Mouse (Mus musculus) stomach, embryonic 16.5 days (tissue): ENCODE results near the gene Calml4. TPM values are rescaled to one million over a fixed set of nuclear protein-coding genes. Genes with fewer than 3 reads are reported as not detected.
A peak's percentile ranks its signal among the peaks of the same experiment; 100 is the strongest.
"Not testable (repeated sequence)": the region's sequence is repeated elsewhere in the genome, so short reads cannot be mapped to it uniquely, and the experiment has no call there.

Source experiments
- ATAC-seq: fragments of 200-750 bp; cut with Nextera tagmentation; 2 replicates; pipeline ENCODE4 v1.8.0; 2017; ENCODE audit warnings: moderate number of reproducible peaks, moderate TSS enrichment; ENCODE audit not compliant: insufficient read depth, low FRiP score
- H3K27ac ChIP-seq: fragments of 300-500 bp; sonication (generic); 2 replicates; pipeline ENCODE4 v1.5.1; 2014; ENCODE audit warnings: low read length
- H3K27me3 ChIP-seq: fragments of 300-500 bp; sonication (generic); 2 replicates; pipeline ENCODE4 v1.6.1; 2014; ENCODE audit warnings: low read length, control low read depth, mixed read lengths; ENCODE audit not compliant: control insufficient read depth, insufficient read depth
- H3K36me3 ChIP-seq: fragments of 300-500 bp; sonication (generic); 2 replicates; pipeline ENCODE4 v1.6.1; 2014; ENCODE audit warnings: low read length; ENCODE audit not compliant: control insufficient read depth, insufficient read depth
- H3K4me1 ChIP-seq: fragments of 300-500 bp; sonication (generic); 2 replicates; pipeline ENCODE4 v1.6.1; 2014; ENCODE audit warnings: low read length, control low read depth, mixed read lengths; ENCODE audit not compliant: control insufficient read depth, insufficient read depth
- H3K4me2 ChIP-seq: fragments of 300-500 bp; sonication (generic); 2 replicates; pipeline ENCODE4 v1.6.1; 2014; ENCODE audit warnings: low read depth, low read length, mixed read lengths
- H3K4me3 ChIP-seq: fragments of 300-500 bp; sonication (generic); replicated peaks from 2 replicates; pipeline ENCODE4 v1.5.1; 2014; ENCODE audit warnings: mild to moderate bottlenecking, low read length
- H3K9ac ChIP-seq: fragments of 300-500 bp; sonication (generic); 2 replicates; pipeline ENCODE4 v1.6.1; 2014; ENCODE audit warnings: low read length
- H3K9me3 ChIP-seq: fragments of 300-500 bp; sonication (generic); replicated peaks from 2 replicates; pipeline ENCODE4 v1.6.1; 2016; ENCODE audit warnings: low read length, control low read depth; ENCODE audit not compliant: control insufficient read depth
- WGBS: fragments of 180-500 bp; shearing (Covaris S2); extraction: QIAGEN DNeasy Blood & Tissue Kit; methylation state at CpG from one replicate; pipeline ENCODE4 v1.1.7; 2014; 5-methylcytosine and 5-hydroxymethylcytosine counted together
- polyA plus RNA-seq: library from polyadenylated mRNA; unstranded; fragments of >200 nt; fragmentation: Nextera tagmentation; extraction: Ambion mirVana; gene quantifications from 2 replicates; pipeline ENCODE4 v1.2.1, GENCODE M21; 2015

The Calml4 gene
- polyA plus RNA-seq, 1 experiment from 2014 or later: 47.7 TPM

DNA sequence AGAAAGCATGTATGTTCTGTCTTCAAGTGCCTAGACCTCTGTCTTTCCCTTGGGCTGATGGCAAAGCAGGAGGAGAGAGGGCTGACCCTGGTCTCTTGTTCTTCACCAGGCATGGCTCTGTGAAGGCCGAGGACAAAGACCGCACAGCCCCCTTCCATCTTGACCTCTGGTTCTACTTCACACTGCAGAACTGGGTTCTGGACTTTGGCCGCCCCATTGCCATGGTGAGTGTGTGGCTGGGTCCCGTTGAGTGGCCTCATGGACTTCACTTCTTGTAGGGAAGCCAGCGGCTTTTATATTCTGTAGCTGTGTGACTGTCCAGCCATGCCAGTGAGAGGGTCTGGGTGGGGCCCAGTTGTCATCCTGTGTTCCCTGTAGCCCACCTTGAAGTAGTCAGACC lies 13.4 kb upstream of the Calml4 start:
- H3K9me3 ChIP-seq: no peaks in the 10 kb centered on the region
- no peaks in the 10 kb centered on the region for H3K36me3 ChIP-seq
- WGBS: 91% methylated on average over 5 of the region's 5 CpGs
- H3K4me3 ChIP-seq: no peak overlapping the region
- no peak overlapping the region for H3K9ac ChIP-seq
- H3K4me2 ChIP-seq: no peak overlapping the region
- no peak for ATAC-seq
- peaks cover 13% of the 10 kb centered on the region for H3K4me1 ChIP-seq
- H3K27me3 ChIP-seq: no peaks in the 10 kb centered on the region
- H3K27ac ChIP-seq: no peak overlapping the region

GRCm38 (mm10) chr9:62847694-62848093 lies 10.2 kb upstream of the Calml4 start:
- WGBS: 6% methylated on average over 3 of the region's 3 CpGs
- H3K9me3 ChIP-seq: no peaks in the 10 kb centered on the region
- H3K9ac ChIP-seq: 0 out of 2 replicates have a peak overlapping the region, but pooled peaks have one; percentile 34
- H3K4me2 ChIP-seq: no peak overlapping the region
- peak; percentile 65; the same call in 1 of the 2 replicates for ATAC-seq
- H3K4me3 ChIP-seq: no peak overlapping the region
- no peak overlapping the region for H3K27ac ChIP-seq
- no peaks in the 10 kb centered on the region; the same call in 1 of the 2 replicates for H3K36me3 ChIP-seq
- no peaks in the 10 kb centered on the region for H3K27me3 ChIP-seq
- H3K4me1 ChIP-seq: peaks cover 3% of the 10 kb centered on the region

DNA sequence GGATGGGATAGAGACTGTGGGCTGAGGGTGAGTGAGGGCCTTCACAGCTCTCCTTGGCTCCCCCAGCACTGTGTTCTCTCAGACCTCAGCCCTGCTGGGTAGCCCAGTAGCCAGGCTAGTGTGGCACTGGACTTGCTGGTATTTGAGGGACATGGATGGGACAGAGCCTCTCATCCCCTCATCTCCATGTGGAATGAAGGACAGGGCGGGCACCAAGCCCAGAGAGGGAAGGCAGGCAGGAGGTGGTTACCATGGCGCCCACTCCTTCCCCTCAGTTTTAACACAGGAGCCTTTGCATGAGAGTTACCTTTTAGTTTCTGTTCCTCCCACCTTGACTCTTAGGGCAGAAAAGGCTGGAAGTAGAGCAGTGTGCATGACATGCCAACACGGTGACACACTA lies 9.2 kb upstream of the Calml4 start:
- H3K27me3 ChIP-seq: no peaks in the 10 kb centered on the region
- no peaks in the 10 kb centered on the region; the same call in 1 of the 2 replicates for H3K36me3 ChIP-seq
- 93% methylated on average over 3 of the region's 3 CpGs for WGBS
- peaks cover 3% of the 10 kb centered on the region for H3K4me1 ChIP-seq
- no peak overlapping the region for H3K4me3 ChIP-seq
- H3K4me2 ChIP-seq: no peak overlapping the region
- no peak overlapping the region for H3K27ac ChIP-seq
- ATAC-seq: no peak
- no peaks in the 10 kb centered on the region for H3K9me3 ChIP-seq
- no peak overlapping the region for H3K9ac ChIP-seq

DNA sequence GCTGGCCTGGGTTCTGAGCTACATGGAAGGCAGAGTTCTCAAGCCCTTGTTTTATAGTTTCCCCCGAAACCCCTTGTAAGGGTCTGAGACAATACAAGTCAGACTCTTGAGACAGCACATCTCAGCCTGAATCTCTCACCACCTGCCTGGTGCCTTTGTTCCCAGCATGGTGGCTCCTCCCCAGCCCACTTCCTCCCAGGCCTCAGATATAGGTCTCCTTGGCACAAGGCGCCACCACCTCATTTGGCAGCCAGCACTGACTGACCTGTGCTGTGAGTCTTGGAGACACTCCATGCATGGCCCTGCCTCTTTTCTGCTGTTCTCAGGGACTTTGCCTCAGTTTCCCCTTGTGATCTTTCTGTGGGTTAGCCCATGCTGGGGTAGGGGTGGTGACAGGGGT lies 6.3 kb upstream of the Calml4 start:
- no peak overlapping the region for H3K4me3 ChIP-seq
- H3K4me2 ChIP-seq: no peak overlapping the region
- ATAC-seq: no peak
- H3K27ac ChIP-seq: no peak overlapping the region
- WGBS: 93% methylated on average over 2 of the region's 2 CpGs
- H3K9me3 ChIP-seq: no peaks in the 10 kb centered on the region
- no peaks in the 10 kb centered on the region for H3K27me3 ChIP-seq
- no peak overlapping the region for H3K9ac ChIP-seq
- H3K4me1 ChIP-seq: peaks cover 9% of the 10 kb centered on the region
- H3K36me3 ChIP-seq: no peaks in the 10 kb centered on the region; the same call in 1 of the 2 replicates

DNA sequence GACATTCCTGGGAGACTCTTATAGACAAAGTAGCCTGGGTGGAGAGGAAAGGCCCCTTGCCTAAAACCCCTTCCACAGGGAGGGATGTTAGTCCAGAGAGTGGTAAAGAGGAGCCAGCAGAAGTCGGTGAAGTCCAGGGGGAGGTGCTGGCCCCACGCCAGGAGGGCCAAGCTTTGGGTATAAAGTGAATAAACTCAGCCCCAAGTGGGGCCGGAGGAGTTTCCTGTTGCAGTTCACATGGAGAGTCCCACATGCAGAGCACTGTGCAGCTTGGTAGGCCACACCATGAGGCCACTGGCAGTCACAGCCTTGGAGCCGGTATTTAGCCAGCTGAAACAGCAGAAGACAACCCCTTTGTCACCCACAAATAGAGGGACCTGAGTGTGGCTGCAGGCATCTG lies 3.4 kb upstream of the Calml4 start:
- Histone ChIP-seq H3K4me1 (peaks cover 28% of the 10 kb centered on the region), H3K27ac (no peak overlapping the region; the same call in 1 of the 2 replicates), H3K4me3 (no peak overlapping the region)

GRCm38 (mm10) chr9:62857216-62857615 lies 664 bp upstream of the Calml4 start:
- peak; percentile 43 for ATAC-seq
- 55% methylated on average over 9 of the region's 9 CpGs for WGBS
- H3K4me3 ChIP-seq: peak overlapping the region; percentile 38; the same call in 1 of the 2 replicates
- H3K27me3 ChIP-seq: no peaks in the 10 kb centered on the region
- H3K4me2 ChIP-seq: peak overlapping the region; percentile 54
- H3K9me3 ChIP-seq: no peaks in the 10 kb centered on the region
- peak overlapping the region; percentile 65 for H3K9ac ChIP-seq
- peaks cover 37% of the 10 kb centered on the region for H3K4me1 ChIP-seq
- no peaks in the 10 kb centered on the region for H3K36me3 ChIP-seq
- H3K27ac ChIP-seq: peak overlapping the region; percentile 84

More for the DNA sequence above, 3.4 kb upstream of the Calml4 start:
- WGBS: 37% methylated on average over 4 of the region's 4 CpGs
- Histone ChIP-seq H3K9me3 (no peaks in the 10 kb centered on the region), H3K9ac (peak overlapping the region; percentile 29), H3K27me3 (no peaks in the 10 kb centered on the region), H3K4me2 (no peak overlapping the region), H3K36me3 (no peaks in the 10 kb centered on the region; the same call in 1 of the 2 replicates)
- ATAC-seq: no peak

DNA sequence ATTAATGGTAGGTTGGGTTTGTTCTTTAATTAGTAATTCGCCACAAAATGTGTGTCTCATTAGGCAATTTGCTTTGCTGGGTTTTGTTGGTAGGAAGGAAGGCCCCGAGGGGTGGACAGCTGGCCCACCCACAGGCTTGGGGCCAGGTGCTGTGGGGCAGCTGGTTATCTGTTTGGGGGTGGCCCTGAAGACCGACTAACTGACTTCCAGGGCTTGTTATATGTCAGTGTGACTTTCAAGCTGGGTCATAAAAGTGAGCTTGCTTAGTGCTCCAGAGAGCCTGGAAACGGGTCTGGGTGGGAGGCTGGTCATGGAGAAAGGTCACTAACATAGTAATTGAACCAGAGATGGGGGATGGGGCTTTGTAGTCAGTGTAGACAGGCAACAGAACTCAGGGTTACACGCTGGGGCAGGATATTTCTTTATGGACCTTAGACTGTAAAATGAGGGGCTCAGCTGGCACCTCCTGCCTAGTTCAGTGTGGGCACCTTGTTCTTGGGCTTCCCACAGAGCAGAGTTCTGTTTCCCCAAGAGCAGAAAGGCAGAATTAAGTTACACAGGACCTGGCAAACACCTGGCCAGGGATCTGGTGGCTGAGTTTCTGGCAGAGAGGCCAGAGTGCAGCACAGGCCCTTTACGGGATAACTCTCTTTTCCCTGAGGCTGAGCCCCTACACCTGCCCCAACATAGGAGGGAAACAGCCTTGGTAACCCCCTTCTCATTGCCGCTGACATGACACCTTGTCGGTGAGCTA lies 563 bp downstream of the Calml4 start:
- H3K4me3 ChIP-seq: peak overlapping the region; percentile 38
- H3K4me2 ChIP-seq: peak overlapping the region; percentile 54
- H3K27ac ChIP-seq: peak overlapping the region; percentile 84
- no peaks in the 10 kb centered on the region for H3K27me3 ChIP-seq
- no peak for ATAC-seq
- 47% methylated on average over 8 of the region's 8 CpGs for WGBS
- peaks cover 37% of the 10 kb centered on the region for H3K4me1 ChIP-seq
- H3K9ac ChIP-seq: peak overlapping the region; percentile 65
- no peaks in the 10 kb centered on the region for H3K9me3 ChIP-seq
- H3K36me3 ChIP-seq: no peaks in the 10 kb centered on the region

DNA sequence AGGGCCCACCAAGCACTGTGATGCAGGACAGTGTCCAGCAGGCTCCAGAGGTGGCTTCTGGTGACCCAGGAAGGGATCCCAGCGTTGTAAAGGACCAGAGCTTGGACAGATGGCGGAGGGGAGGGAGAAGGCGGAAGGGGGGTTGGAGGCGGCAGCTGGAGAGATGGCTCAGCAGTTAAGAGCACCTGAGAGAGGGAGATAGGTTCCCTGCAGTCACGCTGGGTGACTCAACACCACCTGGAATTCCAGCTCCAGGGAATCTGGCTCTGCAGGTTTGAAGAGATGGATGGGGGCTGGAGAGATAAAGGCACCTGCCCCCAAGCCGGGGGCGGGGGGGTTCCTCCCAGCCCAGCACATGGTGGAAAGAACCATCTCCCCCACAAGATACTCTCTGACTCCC lies 2.2 kb downstream of the Calml4 start:
- H3K4me2 ChIP-seq, H3K4me3 ChIP-seq, H3K36me3 ChIP-seq, H3K27ac ChIP-seq, H3K27me3 ChIP-seq, H3K9me3 ChIP-seq, ATAC-seq, H3K9ac ChIP-seq: not testable (repeated sequence)
- peaks cover 31% of the 10 kb centered on the region for H3K4me1 ChIP-seq
- WGBS: 55% methylated on average over 6 of the region's 7 CpGs

DNA sequence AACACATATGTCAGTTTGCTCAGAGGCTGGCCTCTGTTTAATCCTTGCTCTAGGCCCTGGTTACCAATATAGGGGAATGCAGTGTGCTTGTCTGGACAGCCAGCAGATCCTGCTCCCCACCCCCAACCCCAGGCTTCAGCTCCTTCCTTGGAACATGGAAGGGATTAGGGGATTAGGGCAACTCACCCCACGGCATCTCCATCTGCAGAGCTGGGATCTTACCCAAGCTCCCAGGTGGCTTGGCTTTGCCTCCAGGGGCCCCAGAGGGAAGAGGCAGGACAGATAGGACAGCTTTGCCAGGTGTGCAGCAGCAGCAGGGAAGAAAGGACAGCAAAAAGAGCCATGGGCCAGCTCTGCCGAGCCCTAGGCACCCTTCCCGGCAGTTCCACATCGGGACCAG lies 3.0 kb downstream of the Calml4 start:
- Histone ChIP-seq H3K27ac (no peak overlapping the region), H3K4me1 (peaks cover 31% of the 10 kb centered on the region), H3K9ac (no peak overlapping the region), H3K4me2 (no peak overlapping the region), H3K27me3 (no peaks in the 10 kb centered on the region), H3K4me3 (no peak overlapping the region), H3K36me3 (no peaks in the 10 kb centered on the region), H3K9me3 (no peaks in the 10 kb centered on the region)
- ATAC-seq: no peak
- 70% methylated on average over 4 of the region's 4 CpGs for WGBS
